Mouse (Mus musculus) spleen, adult 18-20 months (tissue): ENCODE data around the gene Rngtt.
"Not testable (repeated sequence)": the region's sequence is repeated elsewhere in the genome, so short reads cannot be mapped to it uniquely, and the experiment has no call there.

ENCODE experiments used
- DNase-seq, 2 experiments: peaks; one replicate each; pipeline ENCODE4 v3.0.0; 2022; ENCODE audit warnings: mixed read lengths in 2 of 2

The Rngtt gene

DNA sequence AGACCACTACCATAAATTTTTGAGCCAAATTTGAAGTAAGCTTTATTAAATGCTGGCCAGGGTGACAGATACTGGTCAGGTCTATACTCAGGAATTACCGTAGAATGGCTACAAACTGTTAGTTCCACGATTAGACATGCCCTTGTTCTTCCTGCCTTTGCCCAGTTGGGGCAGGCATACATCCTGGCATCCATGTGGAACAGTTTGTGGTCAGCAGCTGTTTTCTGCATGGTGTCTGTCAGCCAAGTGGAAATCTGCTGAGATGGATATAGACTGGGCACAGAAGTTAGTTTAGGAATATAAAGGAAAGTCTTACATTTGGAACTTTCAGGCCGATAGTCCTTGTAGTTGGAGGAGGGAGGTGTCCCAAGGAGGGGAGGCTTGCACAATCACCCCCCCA, 136.8 kb downstream of the Rngtt start:
- no peak for DNase-seq

DNA sequence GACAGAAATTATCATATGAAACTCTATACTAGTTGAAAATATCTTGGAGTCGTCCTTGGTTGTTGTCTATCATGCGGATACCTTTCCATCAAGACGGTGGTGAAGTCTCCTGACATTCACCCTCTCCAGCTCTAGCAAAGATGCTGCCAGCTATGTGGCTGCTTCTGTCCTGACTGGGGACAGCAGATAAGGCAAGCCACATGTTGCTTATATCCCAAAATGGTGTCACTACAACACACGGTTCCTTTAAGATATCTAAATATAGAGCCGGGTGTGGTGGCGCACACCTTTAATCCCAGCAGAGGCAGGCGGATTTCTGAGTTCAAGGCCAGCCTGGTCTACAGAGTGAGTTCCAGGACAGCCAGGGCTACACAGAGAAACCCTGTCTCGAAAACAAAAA, 140.2 kb downstream of the Rngtt start:
- not testable (repeated sequence) for DNase-seq

DNA sequence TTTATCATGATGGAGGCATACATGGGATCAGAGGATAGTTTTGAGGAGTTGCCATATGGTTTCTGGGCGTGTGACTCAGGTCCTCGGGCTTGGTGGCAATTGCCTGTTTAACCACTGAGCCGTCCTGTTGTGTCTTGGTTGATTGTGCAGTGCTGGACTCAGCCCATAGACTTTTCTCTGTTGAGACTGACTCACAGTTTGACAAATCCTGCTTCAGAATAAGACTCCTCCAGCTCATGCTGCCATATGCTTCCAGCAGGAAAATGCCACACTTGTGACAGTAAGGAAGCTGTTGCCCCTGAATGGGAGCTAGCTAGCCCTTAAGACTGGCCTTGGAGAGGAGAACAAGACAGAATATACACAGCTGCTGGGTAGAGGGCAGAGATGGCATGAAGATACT, 149.7 kb downstream of the Rngtt start:
- no peak for DNase-seq

GRCm38 (mm10) chr4:33464432-33464831, 154.3 kb downstream of the Rngtt start:
- DNase-seq, result no peak

GRCm38 (mm10) chr4:33465871-33466270, 155.8 kb downstream of the Rngtt start:
- no peak for DNase-seq

DNA sequence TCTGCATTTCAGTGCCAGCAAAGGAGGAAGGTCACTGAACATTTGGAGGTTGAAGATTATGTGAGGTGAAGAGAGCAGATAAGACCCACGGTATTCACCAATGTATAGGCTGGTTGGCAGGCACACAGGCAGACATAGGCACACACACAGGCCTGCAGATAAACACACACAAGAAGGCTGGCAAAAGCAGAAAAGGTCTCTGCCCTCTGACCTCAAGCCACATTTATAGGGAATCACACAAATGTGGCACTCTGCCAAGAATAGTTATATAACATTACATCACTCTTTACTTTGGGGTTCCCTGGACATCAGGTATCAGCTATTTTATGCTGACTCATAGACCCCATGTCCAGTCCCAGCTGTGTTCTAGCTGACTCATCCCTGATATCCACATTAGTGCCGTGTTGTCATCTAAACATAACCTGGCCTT, 156.9 kb downstream of the Rngtt start:
- DNase-seq, result no peak

DNA sequence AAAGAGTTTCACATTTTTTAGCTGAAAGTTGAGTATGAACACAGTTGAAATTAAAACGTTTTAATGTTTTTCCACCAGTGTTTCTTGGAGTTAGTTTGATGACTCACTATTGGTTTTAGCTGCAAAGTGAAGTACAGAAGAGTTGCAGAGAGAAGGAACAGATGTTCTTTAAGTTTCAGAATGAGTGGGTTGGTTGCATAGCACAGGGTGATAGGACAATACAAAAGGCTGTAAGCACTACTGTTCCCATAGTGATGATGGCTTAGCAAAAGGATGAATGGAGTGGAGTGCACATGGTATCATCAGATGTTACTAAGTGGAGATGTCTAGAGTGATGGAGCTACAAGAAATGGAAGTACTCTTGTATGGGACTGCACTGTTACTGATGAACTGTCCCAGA, 157.5 kb downstream of the Rngtt start:
- DNase-seq, result no peak

DNA sequence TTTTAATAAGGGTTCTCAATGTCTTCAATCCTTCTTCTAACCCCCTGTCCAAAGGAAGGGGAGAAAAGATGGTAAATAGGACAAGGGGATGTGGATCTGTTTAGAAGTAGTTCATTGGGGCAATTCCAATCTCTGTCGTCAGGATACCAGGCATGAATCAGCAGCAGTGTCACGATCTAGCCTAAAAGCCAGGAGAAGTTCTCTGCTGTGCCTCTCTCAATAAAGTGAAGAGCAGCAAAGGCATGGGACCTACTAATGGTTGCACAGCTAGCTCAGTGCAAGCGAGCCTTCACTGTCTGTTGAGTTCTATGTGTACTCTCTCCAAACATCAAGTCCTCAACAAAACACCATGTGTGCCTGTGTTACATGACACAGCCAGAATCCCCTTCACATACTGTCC, 158.0 kb downstream of the Rngtt start:
- DNase-seq, result no peak

- DNase-seq, result no peak
Observed at GRCm38 (mm10) chr4:33470671-33471302, 160.7 kb downstream of the Rngtt start.

- no peak for DNase-seq
Observed at GRCm38 (mm10) chr4:33478011-33478785, 168.1 kb downstream of the Rngtt start.

DNA sequence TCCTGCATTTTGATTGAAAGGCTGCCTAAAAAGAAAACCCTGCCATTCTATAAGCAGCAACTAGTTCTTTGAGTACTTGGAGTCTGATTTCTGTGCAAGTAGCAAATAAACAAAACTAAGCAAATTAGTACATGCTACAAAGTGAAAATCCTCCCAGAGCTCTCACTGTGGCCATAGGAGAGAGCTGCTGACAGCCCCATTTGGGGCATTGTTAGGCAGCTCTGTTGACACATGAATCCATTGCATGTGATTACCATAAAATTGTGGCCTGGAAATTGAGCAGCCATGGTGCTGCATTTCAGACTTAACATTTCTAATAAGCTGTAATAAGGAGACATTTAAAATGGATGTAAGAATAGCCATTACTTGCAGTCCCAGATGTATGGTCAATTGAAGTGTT, 171.6 kb downstream of the Rngtt start:
- no peak for DNase-seq

- no peak for DNase-seq
Observed at GRCm38 (mm10) chr4:33486050-33486449, 175.9 kb downstream of the Rngtt start.

DNA sequence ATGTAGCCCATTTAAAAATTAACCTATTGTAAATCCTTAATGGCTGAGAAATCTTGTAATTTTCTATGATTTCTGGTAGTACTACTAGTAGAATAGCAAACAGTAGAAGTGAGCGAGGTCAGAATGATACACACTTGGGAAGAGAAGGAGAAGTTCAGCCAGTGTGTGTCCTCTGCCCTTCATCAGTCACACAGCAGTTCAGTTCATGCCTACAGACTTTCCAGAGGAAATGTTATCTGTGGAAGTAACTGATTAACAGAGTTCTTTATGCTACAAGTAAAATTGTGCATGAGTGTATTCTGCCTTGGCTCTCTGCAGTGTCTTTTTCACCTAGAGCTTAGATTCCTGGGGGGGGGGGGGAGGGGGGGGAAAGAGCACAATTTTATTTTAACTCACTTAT, 181.0 kb downstream of the Rngtt start:
- no peak for DNase-seq

DNA sequence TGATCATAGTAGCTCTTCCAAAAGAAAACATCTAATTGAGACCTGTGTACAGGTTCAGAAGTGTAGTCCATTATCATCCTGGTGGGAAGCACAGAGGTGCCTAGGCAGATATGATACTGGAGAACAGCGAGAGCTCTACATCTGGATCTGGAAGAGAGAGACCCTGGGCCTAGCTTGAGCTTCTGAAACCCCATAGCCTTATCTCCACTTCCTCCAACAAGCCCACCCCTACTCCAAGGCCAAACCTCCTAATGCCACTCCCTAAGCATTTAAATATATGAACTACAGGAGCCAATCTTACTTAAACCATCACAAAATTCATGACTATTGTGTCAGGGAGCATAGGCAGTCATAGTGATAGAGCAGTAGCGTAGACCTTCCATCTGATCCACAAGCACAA, 184.3 kb downstream of the Rngtt start:
- no peak for DNase-seq

- DNase-seq, result no peak
Observed at GRCm38 (mm10) chr4:33496985-33497384, 186.9 kb downstream of the Rngtt start.

GRCm38 (mm10) chr4:33497657-33498056, 187.5 kb downstream of the Rngtt start:
- DNase-seq, result no peak

- DNase-seq, result no peak
Observed at GRCm38 (mm10) chr4:33498160-33498874, 188.2 kb downstream of the Rngtt start.

DNA sequence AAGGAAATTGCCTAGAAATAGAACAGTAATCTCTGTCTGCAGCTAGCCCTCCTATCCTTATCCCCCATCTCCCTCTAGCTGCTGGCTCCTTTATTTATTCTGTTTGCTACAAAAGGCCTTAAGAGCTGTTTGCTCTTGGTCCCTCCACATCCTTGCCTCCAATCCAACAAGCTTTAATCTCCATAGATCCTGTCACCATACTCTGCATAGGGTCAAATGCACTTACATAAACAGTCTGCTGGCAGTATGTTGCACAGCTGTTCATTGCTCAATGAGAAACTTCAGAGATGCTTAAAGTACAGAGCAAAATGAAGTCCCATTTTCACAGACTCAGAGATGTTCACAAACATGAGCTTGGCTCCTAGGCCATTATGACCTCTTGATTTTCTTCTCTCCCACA, 196.5 kb downstream of the Rngtt start:
- no peak for DNase-seq

GRCm38 (mm10) chr4:33510544-33510943, 200.4 kb downstream of the Rngtt start:
- DNase-seq, result no peak

GRCm38 (mm10) chr4:33513421-33513820, 203.3 kb downstream of the Rngtt start:
- no peak for DNase-seq

GRCm38 (mm10) chr4:33514108-33515000, 204.2 kb downstream of the Rngtt start:
- DNase-seq, result no peak

DNA sequence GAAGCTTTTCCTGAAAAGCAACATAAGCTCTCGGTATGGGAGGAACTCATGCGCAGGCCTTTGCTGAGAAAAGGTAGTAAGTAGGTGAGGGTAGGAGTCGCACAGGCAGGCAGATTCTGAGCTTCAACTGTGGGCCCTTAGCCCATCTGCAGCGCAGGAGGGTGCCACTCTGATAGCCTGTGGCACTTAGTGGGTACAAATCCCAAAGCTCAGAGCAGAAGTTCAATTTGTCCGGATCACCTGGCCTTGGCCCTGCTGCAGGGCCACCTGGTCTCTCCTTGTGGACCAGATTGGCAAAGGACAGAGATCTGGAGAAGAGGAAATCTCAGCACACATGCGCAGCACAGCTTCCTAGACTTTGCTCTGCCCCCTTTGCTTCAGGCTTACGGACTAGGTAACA, 210.1 kb downstream of the Rngtt start:
- DNase-seq, result no peak

GRCm38 (mm10) chr4:33520938-33521337, 210.8 kb downstream of the Rngtt start:
- no peak for DNase-seq
